Mouse (Mus musculus): ENCODE measurements around the gene Ces1e.
"Not testable (repeated sequence)": the region's sequence is repeated elsewhere in the genome, so short reads cannot be mapped to it uniquely, and the experiment has no call there.

Gene Ces1e

GRCm38 (mm10) chr8:93229446-93229845 is at the start of gene Ces1e:
Ces1e (minus strand) TSS chr8:93229619.
- CTCF ChIA-PET: no interaction called here

GRCm38 (mm10) chr8:93278176-93278805 is 48.9 kb upstream of the Ces1e start:
- CTCF ChIA-PET: interaction anchor here (0.7 kb wide), 1 partner anchor 115 kb away, joined by 4 read pairs; no protein-coding TSS in a partner anchor

DNA sequence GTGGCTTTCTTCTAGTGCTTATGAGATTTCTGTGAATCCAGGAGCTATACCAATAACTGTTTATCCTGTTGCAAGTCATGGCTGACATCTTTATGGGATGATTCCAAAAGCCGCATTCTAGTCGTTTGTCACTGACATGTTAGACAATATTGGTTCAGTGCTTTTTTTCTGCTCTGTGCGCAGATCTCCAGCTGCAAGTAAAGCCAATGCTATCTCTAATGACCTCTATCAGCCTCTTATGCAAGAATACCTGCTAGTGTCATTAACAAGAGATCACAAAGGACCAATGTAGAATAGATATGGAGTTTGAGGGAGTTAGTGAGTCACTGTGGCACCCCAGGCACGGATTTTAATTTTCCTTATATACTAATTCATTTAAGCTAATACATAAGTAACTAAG is 45.2 kb upstream of the Ces1e start:
- CTCF ChIA-PET: no interaction called here

GRCm38 (mm10) chr8:93273321-93273720 is 43.9 kb upstream of the Ces1e start:
- CTCF ChIA-PET: no interaction called here

- CTCF ChIA-PET: no interaction called here
Observed at GRCm38 (mm10) chr8:93272686-93273085, 43.3 kb upstream of the Ces1e start.

GRCm38 (mm10) chr8:93261436-93261835 is 32.0 kb upstream of the Ces1e start:
- CTCF ChIA-PET: no interaction called here

GRCm38 (mm10) chr8:93252400-93252925 is 23.0 kb upstream of the Ces1e start:
- CTCF ChIA-PET: no interaction called here

DNA sequence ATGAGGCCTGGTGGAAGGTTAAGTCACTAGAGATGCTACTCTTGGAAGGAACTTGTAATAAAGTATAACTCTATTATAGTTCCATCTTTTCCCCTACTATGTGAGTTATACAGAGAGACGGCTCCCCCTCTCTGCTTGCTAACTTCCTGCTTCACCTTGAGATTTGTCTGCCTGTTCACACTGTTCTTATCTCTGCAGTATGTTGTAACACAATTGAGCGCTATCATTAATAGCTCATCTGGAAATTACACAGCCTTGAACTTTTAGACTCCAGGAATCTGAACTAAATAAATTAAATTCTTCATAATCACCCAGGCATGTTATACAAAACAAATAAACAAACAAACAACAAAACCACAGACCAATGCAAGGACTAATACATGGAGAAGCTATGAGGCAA is 16.6 kb upstream of the Ces1e start:
- CTCF ChIA-PET: no interaction called here

GRCm38 (mm10) chr8:93239884-93240283 is 10.5 kb upstream of the Ces1e start:
- CTCF ChIA-PET: no interaction called here

DNA sequence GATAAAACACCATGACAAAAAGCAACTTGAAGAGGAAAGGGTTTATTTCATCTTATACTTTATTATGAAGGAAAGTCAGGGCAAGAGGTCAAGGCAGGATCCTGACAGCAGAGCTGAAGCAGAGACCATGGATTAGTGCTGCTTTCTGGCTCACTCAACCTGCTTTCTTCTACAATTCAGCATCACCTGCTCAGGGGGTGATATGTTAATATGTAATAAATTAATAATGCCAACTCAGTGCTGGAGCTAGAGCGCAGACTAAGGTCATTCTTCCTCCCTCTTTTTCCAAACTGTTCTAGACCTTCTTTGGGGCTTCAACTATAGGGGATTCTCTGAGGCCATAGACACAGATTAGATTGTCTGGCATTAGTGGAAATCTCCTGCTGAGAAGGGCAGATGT is 6.3 kb upstream of the Ces1e start:
- CTCF ChIA-PET: no interaction called here

GRCm38 (mm10) chr8:93234706-93235105 is 5.3 kb upstream of the Ces1e start:
- CTCF ChIA-PET: no interaction called here

DNA sequence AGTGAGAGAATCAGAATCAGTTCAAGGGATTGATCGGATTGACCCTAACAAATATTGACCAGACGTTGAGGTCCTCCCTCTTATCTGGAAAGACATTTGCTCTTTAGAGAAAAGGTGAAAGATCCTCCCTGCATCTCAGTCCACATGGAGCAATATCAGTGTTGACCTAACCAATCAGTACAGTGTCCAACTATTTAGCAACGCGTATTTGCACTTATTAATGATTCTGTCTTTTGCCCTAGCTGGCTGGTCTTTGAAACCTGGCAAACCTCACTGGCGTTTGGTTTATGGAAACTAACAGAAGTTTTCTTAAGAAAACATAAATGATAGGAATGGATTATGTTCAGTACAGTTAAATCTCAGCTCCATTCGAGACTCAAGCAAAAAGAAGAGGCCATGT is 4.6 kb upstream of the Ces1e start:
- CTCF ChIA-PET: no interaction called here

GRCm38 (mm10) chr8:93228673-93229370 is 597 bp downstream of the Ces1e start:
- CTCF ChIA-PET: no interaction called here

GRCm38 (mm10) chr8:93226471-93226870 is 2.9 kb downstream of the Ces1e start:
- CTCF ChIA-PET: not testable (repeated sequence)

GRCm38 (mm10) chr8:93221896-93222295 is 7.5 kb downstream of the Ces1e start:
- CTCF ChIA-PET: no interaction called here

GRCm38 (mm10) chr8:93217867-93218266 is 11.6 kb downstream of the Ces1e start:
- CTCF ChIA-PET: no interaction called here

- CTCF ChIA-PET: no interaction called here
Observed at GRCm38 (mm10) chr8:93217375-93217774, 12.0 kb downstream of the Ces1e start.

- CTCF ChIA-PET: no interaction called here
Observed at GRCm38 (mm10) chr8:93211091-93211490, 18.3 kb downstream of the Ces1e start.

DNA sequence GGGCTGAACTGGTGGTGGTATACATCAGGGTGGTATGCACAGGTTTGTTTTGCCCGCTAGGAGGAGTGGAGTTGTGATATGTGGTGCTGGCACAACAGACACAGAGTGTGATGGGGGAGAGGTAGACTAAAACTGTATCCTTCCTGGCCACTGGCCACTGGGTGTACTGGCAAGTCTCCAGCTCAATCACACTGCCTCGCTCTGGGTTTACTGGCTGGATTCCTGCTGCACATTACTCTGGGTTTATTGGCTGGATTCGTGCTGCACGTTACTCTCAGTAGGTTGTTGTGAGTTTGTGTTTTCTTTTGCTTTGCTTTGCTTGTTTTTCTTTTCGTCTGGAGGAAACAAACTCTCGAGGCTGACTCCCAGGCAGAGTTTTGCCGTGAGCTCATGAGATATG is 30.3 kb downstream of the Ces1e start:
- CTCF ChIA-PET: not testable (repeated sequence)

- CTCF ChIA-PET: no interaction called here
Observed at GRCm38 (mm10) chr8:93197685-93198525, 31.5 kb downstream of the Ces1e start, which contains the start of gene Ces1d. Ces1d (minus strand) TSS chr8:93197838.

DNA sequence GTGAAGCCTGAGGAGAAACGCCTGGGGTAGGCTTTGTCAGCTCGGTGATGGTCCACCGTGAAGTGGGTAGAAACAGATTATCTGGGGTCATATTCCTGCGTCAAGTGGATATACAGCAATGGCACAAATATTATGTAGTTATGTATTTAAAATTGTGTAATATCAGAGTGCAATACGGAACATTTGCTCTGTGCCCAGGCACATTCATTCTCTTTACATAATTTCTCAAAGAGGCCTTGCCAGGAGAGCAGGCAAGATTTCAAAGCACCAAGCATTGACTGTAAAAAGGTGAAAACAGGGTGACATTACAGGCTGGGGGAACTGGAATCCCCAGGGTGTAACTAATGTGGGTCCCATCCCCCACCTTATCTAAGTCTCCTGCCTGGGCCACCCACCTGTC is 33.0 kb downstream of the Ces1e start:
- CTCF ChIA-PET: no interaction called here

DNA sequence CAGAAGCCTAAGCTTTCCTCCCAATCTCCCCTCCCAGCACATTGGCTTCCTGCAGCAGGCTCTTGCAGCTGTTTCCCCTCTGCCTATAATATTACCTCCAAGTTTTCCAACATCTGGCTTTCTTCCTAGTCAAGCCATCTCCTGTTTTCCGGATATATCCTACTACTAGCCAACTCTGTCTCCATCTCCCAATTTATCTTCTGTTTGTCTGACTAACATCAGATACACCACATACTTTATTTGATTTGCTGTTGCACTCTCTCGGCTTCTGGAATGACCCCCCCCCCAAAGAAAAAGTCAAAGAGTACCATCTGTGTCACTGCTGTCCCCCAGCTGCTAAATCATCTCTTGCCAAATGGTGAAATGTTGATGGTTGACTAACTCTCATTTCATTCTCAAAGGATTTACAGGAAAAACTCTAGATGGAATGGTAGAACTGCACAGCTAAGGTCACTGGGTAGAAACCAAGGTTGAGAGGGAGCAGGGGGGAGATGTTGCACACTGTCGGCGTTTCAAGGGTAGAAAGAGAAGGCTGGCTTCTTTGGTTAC is 48.8 kb downstream of the Ces1e start:
- CTCF ChIA-PET: no interaction called here

All from spleen, embryonic (tissue).